Mouse (Mus musculus): ENCODE measurements around the gene Fsd2. TPM values are rescaled to one million over a fixed set of nuclear protein-coding genes. Genes with fewer than 3 reads are reported as not detected.

Gene Fsd2
- total and polyA plus RNA-seq, 3 experiments, result 0.05 TPM; not detected in 2

DNA sequence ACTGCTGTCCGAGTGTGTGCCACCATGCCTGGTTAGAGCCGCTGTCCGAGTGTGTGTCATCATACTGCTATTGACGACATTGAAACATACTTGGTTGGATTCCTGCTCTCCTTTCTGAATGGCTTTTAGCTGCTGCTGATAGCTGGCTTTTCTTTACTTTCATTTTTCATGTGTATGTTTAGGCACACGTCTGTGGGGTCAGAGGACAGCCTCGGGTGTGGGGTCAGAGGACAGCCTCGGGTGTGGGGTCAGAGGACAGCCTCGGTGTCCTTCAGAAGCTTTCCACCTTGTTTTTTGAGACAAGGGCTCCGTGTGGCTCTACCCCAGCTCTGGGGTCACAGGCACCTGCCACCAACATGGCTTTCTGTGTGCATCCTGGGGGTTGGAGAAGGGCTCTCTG, 25.9 kb upstream of the Fsd2 start:
- Histone ChIP-seq H3K4me1 (ENCODE audit: insufficient read depth, low read depth, low read length) (no peaks in the 10 kb centered on the region), H3K9me3 (replicated peaks) (no peaks in the 10 kb centered on the region), H3K4me3 (ENCODE audit: low read depth, low read length) (no peak overlapping the region), H3K27me3 (ENCODE audit: insufficient read depth, low read length) (no peaks in the 10 kb centered on the region), H3K36me3 (replicated peaks) (peaks cover 100% of the 10 kb centered on the region)
- TF ChIP-seq CTCF (IDR thresholded peaks at IDR 0.05; ENCODE audit: low read depth, low read length) (no peak), POLR2AphosphoS5 (IDR thresholded peaks at IDR 0.05; ENCODE audit: insufficient replicate concordance, low read depth, low read length) (no peak), TAL1 (conservative IDR thresholded peaks at IDR 0.05; ENCODE audit: low read depth, low read length) (no peak), GATA1 (IDR thresholded peaks at IDR 0.05; ENCODE audit: borderline replicate concordance, low read length) (no peak), GATA2 (IDR thresholded peaks at IDR 0.05; ENCODE audit: borderline replicate concordance, low read depth, low read length) (no peak)
- DNase-seq (ENCODE audit: low spot score) (no peak), ATAC-seq (ENCODE audit: extremely low read depth, insufficient number of reproducible peaks, low FRiP score, poor library complexity, severe bottlenecking) (no peak)

DNA sequence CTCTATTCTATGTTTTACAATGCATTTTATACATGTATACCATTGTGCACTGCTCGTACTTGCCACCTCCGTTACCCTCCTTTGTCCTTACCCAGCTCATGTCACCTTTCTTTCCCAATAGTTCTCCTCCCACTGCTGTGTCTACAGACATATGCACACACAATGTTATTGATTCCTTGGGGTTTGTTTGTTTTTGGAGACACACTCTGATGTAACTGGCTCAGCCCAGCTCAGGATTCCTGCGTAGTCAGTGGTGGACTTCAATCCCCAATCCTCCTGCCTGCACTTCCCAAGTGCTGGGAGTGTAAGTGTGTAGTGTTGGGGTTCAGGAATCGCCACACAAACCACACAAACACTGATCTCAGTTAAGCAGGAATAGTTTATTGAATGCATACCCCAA, 20.5 kb upstream of the Fsd2 start:
- H3K36me3 ChIP-seq (replicated peaks), result peaks cover 87% of the 10 kb centered on the region
- H3K4me3 ChIP-seq (ENCODE audit: low read depth, low read length), result no peak overlapping the region
- TF ChIP-seq TAL1 (conservative IDR thresholded peaks at IDR 0.05; ENCODE audit: low read depth, low read length) (no peak), GATA1 (IDR thresholded peaks at IDR 0.05; ENCODE audit: borderline replicate concordance, low read length) (no peak), CTCF (IDR thresholded peaks at IDR 0.05; ENCODE audit: low read depth, low read length) (no peak), POLR2AphosphoS5 (IDR thresholded peaks at IDR 0.05; ENCODE audit: insufficient replicate concordance, low read depth, low read length) (no peak), GATA2 (IDR thresholded peaks at IDR 0.05; ENCODE audit: borderline replicate concordance, low read depth, low read length) (no peak)
- DNase-seq (ENCODE audit: low spot score), result no peak
- H3K4me1 ChIP-seq (ENCODE audit: insufficient read depth, low read depth, low read length), result no peaks in the 10 kb centered on the region
- no peaks in the 10 kb centered on the region for H3K27me3 ChIP-seq (ENCODE audit: insufficient read depth, low read length)
- ATAC-seq (ENCODE audit: extremely low read depth, insufficient number of reproducible peaks, low FRiP score, poor library complexity, severe bottlenecking), result no peak
- peaks cover 8% of the 10 kb centered on the region for H3K9me3 ChIP-seq (replicated peaks)

DNA sequence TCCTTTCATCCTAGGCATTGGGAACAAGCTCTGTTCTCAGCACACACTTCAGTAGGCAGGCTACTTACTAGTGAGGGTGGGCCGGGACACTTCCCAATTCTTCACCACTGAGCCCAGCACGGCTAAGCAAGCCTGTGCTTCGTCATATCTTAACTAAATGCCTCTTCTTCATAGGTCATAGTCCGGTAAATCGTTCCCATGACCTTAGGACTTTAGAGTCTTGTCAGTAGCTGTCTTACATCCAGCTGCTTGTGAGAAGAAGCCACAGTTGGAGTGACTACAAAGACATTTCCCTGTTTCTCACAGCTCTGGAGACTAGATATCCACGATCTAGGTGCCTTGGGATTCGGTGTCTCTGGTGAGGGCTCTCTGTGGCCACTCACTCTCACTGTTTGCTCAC, 18.6 kb upstream of the Fsd2 start:
- ATAC-seq (ENCODE audit: extremely low read depth, insufficient number of reproducible peaks, low FRiP score, poor library complexity, severe bottlenecking) (no peak), DNase-seq (ENCODE audit: low spot score) (no peak)
- H3K36me3 ChIP-seq (replicated peaks), result peaks cover 73% of the 10 kb centered on the region
- H3K4me1 ChIP-seq (ENCODE audit: insufficient read depth, low read depth, low read length), result no peaks in the 10 kb centered on the region
- peaks cover 8% of the 10 kb centered on the region for H3K9me3 ChIP-seq (replicated peaks)
- no peaks in the 10 kb centered on the region for H3K27me3 ChIP-seq (ENCODE audit: insufficient read depth, low read length)
- H3K4me3 ChIP-seq (ENCODE audit: low read depth, low read length), result no peak overlapping the region
- no peak for TF ChIP-seq GATA2 (IDR thresholded peaks at IDR 0.05; ENCODE audit: borderline replicate concordance, low read depth, low read length)
- TF ChIP-seq GATA1 (IDR thresholded peaks at IDR 0.05; ENCODE audit: borderline replicate concordance, low read length), result no peak
- no peak for TF ChIP-seq TAL1 (conservative IDR thresholded peaks at IDR 0.05; ENCODE audit: low read depth, low read length)
- TF ChIP-seq POLR2AphosphoS5 (IDR thresholded peaks at IDR 0.05; ENCODE audit: insufficient replicate concordance, low read depth, low read length), result no peak
- no peak for TF ChIP-seq CTCF (IDR thresholded peaks at IDR 0.05; ENCODE audit: low read depth, low read length)

DNA sequence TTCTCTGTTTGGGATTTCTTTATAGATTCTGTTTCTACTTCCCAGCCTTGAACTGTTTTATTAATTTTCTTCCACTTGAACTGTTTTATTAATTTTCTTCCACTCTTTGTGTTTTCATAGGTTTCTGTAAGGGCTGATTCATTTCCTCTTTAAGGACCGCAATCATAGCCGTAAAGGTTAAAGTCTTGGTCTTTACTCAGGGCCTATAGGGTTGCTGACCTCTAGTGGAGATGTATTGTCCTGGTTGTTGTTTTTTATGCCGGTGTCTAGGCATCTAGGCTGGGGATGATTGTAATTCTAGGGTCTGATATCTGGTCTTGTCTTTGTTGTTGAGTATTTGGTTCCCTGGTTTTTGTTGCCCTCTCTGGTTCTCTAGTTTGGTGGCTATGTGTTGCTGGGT, 16.8 kb upstream of the Fsd2 start:
- DNase-seq (ENCODE audit: low spot score) (no peak), ATAC-seq (ENCODE audit: extremely low read depth, insufficient number of reproducible peaks, low FRiP score, poor library complexity, severe bottlenecking) (no peak)
- Histone ChIP-seq H3K9me3 (replicated peaks) (peaks cover 8% of the 10 kb centered on the region), H3K4me1 (ENCODE audit: insufficient read depth, low read depth, low read length) (peaks cover 3% of the 10 kb centered on the region; the same call in 1 of the 2 replicates), H3K4me3 (ENCODE audit: low read depth, low read length) (no peak overlapping the region), H3K36me3 (replicated peaks) (peaks cover 70% of the 10 kb centered on the region), H3K27me3 (ENCODE audit: insufficient read depth, low read length) (no peaks in the 10 kb centered on the region)
- no peak for TF ChIP-seq POLR2AphosphoS5 (IDR thresholded peaks at IDR 0.05; ENCODE audit: insufficient replicate concordance, low read depth, low read length)
- no peak for TF ChIP-seq CTCF (IDR thresholded peaks at IDR 0.05; ENCODE audit: low read depth, low read length)
- no peak for TF ChIP-seq TAL1 (conservative IDR thresholded peaks at IDR 0.05; ENCODE audit: low read depth, low read length)
- no peak for TF ChIP-seq GATA1 (IDR thresholded peaks at IDR 0.05; ENCODE audit: borderline replicate concordance, low read length)

DNA sequence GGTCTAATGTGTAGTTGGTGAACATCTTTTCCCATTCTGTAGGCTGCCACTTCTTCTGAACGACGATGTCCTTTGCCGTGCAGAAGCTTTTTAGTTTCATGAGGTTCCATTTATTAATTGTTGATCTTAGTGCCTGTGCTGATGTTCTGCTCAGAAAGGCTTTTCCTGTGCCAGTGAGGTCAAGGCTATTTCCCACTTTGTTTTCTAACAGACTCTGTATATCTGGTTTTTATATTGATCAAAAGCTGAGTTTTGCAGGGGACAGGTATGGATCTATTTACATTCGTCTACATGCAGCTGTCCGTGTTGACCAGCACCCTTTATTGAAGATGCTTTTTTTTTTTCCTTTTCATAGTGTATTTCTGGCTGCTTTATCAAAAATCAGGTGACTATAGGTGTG, 12.6 kb upstream of the Fsd2 start:
- Histone ChIP-seq H3K27me3 (ENCODE audit: insufficient read depth, low read length) (no peaks in the 10 kb centered on the region), H3K4me1 (ENCODE audit: insufficient read depth, low read depth, low read length) (peaks cover 26% of the 10 kb centered on the region), H3K9me3 (replicated peaks) (no peaks in the 10 kb centered on the region), H3K36me3 (replicated peaks) (peaks cover 66% of the 10 kb centered on the region), H3K4me3 (ENCODE audit: low read depth, low read length) (no peak overlapping the region)
- ATAC-seq (ENCODE audit: extremely low read depth, insufficient number of reproducible peaks, low FRiP score, poor library complexity, severe bottlenecking) (no peak), DNase-seq (ENCODE audit: low spot score) (no peak)
- TF ChIP-seq POLR2AphosphoS5 (IDR thresholded peaks at IDR 0.05; ENCODE audit: insufficient replicate concordance, low read depth, low read length) (no peak), GATA1 (IDR thresholded peaks at IDR 0.05; ENCODE audit: borderline replicate concordance, low read length) (no peak), TAL1 (conservative IDR thresholded peaks at IDR 0.05; ENCODE audit: low read depth, low read length) (no peak), GATA2 (IDR thresholded peaks at IDR 0.05; ENCODE audit: borderline replicate concordance, low read depth, low read length) (no peak), CTCF (IDR thresholded peaks at IDR 0.05; ENCODE audit: low read depth, low read length) (no peak)

DNA sequence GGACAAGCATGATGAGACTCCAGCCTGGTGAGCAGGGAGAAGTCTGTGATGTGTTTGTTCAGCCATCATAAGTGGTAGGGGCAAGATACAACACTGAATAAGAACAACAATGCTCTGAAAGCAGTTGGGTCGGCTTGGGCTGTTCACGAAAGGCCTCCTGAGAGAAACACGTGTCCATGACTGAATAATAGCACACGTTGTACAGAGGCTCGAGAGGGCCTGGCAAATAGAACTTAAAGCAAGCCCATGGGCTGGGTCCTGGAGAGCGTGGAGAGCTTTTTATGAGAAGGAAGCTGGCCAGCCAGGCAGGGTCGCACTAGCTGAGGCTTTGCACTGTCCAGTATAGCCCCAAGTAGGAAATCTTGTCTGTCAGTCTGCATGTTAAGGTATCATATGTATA, 11.7 kb upstream of the Fsd2 start:
- H3K9me3 ChIP-seq (replicated peaks), result no peaks in the 10 kb centered on the region
- H3K36me3 ChIP-seq (replicated peaks), result peaks cover 65% of the 10 kb centered on the region
- H3K27me3 ChIP-seq (ENCODE audit: insufficient read depth, low read length), result no peaks in the 10 kb centered on the region
- no peak for ATAC-seq (ENCODE audit: extremely low read depth, insufficient number of reproducible peaks, low FRiP score, poor library complexity, severe bottlenecking)
- H3K4me1 ChIP-seq (ENCODE audit: insufficient read depth, low read depth, low read length), result peaks cover 33% of the 10 kb centered on the region
- no peak for DNase-seq (ENCODE audit: low spot score)
- H3K4me3 ChIP-seq (ENCODE audit: low read depth, low read length), result no peak overlapping the region
- TF ChIP-seq TAL1 (conservative IDR thresholded peaks at IDR 0.05; ENCODE audit: low read depth, low read length) (no peak), CTCF (IDR thresholded peaks at IDR 0.05; ENCODE audit: low read depth, low read length) (no peak), GATA1 (IDR thresholded peaks at IDR 0.05; ENCODE audit: borderline replicate concordance, low read length) (no peak)

DNA sequence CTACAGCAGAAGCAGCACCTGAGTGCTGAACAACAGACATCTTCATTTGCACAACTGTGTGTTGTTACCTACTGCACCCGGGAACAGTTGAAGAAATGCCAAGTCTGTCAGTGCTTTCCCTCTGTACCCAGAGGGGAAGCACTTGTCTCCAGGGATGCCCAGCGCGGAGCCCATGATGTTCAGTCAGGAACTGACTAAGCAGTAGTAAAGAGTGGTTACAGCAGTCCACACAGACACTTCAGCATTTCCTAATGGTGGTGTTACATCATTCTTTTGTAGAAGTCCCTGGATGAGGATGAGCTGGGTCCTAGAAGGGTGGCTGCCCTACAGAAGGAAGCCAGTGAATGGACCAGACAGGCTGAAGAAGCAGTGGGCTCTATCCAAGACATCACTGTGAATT, 11.1 kb upstream of the Fsd2 start:
- no peak overlapping the region for H3K4me3 ChIP-seq (ENCODE audit: low read depth, low read length)
- peaks cover 67% of the 10 kb centered on the region for H3K36me3 ChIP-seq (replicated peaks)
- peaks cover 38% of the 10 kb centered on the region for H3K4me1 ChIP-seq (ENCODE audit: insufficient read depth, low read depth, low read length)
- DNase-seq (ENCODE audit: low spot score), result no peak
- no peak for ATAC-seq (ENCODE audit: extremely low read depth, insufficient number of reproducible peaks, low FRiP score, poor library complexity, severe bottlenecking)
- no peaks in the 10 kb centered on the region for H3K27me3 ChIP-seq (ENCODE audit: insufficient read depth, low read length)
- H3K9me3 ChIP-seq (replicated peaks), result no peaks in the 10 kb centered on the region
- TF ChIP-seq GATA2 (IDR thresholded peaks at IDR 0.05; ENCODE audit: borderline replicate concordance, low read depth, low read length) (no peak), TAL1 (conservative IDR thresholded peaks at IDR 0.05; ENCODE audit: low read depth, low read length) (no peak), CTCF (IDR thresholded peaks at IDR 0.05; ENCODE audit: low read depth, low read length) (no peak), POLR2AphosphoS5 (IDR thresholded peaks at IDR 0.05; ENCODE audit: insufficient replicate concordance, low read depth, low read length) (no peak), GATA1 (IDR thresholded peaks at IDR 0.05; ENCODE audit: borderline replicate concordance, low read length) (no peak)

Data from G1E (cell line).